Mouse (Mus musculus) heart, postnatal 0 days (tissue): Measurements from ENCODE around the gene Espl1.
A peak's percentile ranks its signal among the peaks of the same experiment; 100 is the strongest.

Experiments used
- CTCF ChIP-seq: IDR thresholded peaks from 2 replicates; pipeline ENCODE4 v1.5.1; 2016; ENCODE audit warnings: antibody characterized with exemption, control low read depth, low read depth
- EP300 ChIP-seq: IDR thresholded peaks from 2 replicates; pipeline ENCODE4 v1.6.1; 2016; ENCODE audit warnings: antibody characterized with exemption, low read depth

GRCm38 (mm10) chr15:102302542-102302941 lies 6.5 kb downstream of the Espl1 start:
- no peak for TF ChIP-seq EP300
- TF ChIP-seq CTCF: 0 out of 2 replicates have a peak, but pooled peaks have one; percentile 1
